Mouse (Mus musculus): Measurements from ENCODE around the gene Ndufb5. TPM values are rescaled to one million over a fixed set of nuclear protein-coding genes. Genes with fewer than 3 reads are reported as not detected.

The Ndufb5 gene
- polyA plus RNA-seq, 1 experiment from 2014 or later = 282 TPM

Other genes with a start within 250 kb of the Ndufb5 start
- gene Kcnmb3, start 244.8 kb upstream of the Ndufb5 start, polyA plus RNA-seq (2016; fragmentation: Nextera tagmentation; extraction: Ambion mirVana) = 0.13 and 0.23 TPM in 2 replicates
- 37.3 and 42.3 TPM in 2 replicates for gene Zfp639, start 226.7 kb upstream of the Ndufb5 start, polyA plus RNA-seq (2016; fragmentation: Nextera tagmentation; extraction: Ambion mirVana)
- gene Mfn1, start 207.5 kb upstream of the Ndufb5 start, polyA plus RNA-seq (2016; fragmentation: Nextera tagmentation; extraction: Ambion mirVana) = 41.4 and 51.0 TPM in 2 replicates
- gene Gnb4, start 120.4 kb upstream of the Ndufb5 start, polyA plus RNA-seq (2016; fragmentation: Nextera tagmentation; extraction: Ambion mirVana) = 41.1 and 47.0 TPM in 2 replicates
- gene Actl6a, start 30.7 kb upstream of the Ndufb5 start, polyA plus RNA-seq (2016; fragmentation: Nextera tagmentation; extraction: Ambion mirVana) = 203 and 222 TPM in 2 replicates
- 34.0 and 37.0 TPM in 2 replicates for gene Mrpl47, start 615 bp downstream of the Ndufb5 start, polyA plus RNA-seq (2016; fragmentation: Nextera tagmentation; extraction: Ambion mirVana)
- 6.2 and 6.8 TPM in 2 replicates for gene Usp13, start 80.6 kb downstream of the Ndufb5 start, polyA plus RNA-seq (2016; fragmentation: Nextera tagmentation; extraction: Ambion mirVana)

Measured in midbrain, embryonic 12.5 days (tissue).